Comparison of ENCODE assay signal across 9 mouse cellular contexts in the genomic region with DNA sequence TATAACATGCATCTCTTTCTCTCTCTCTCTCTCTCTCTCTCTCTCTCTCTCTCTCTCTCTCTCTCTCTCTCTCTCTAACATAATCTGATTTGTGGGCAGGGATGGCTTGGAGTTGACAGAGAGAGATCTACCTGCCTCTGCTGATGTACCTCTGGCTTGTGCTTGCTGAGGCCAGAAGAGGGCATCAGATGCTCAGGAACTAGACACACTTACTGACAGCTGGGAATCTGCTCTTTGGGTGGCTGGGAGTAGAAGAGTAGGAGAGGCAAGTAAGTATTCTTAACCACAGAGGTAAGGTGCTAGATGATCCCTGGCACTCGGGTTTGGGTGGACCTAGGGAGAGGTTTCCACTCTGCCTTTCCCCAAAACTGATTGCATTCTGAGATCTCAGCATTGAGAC. TPM values are rescaled to one million over a fixed set of nuclear protein-coding genes. Genes with fewer than 3 reads are reported as not detected.
DNase-seq lines count a peak whose midpoint lies in the region; ATAC-seq and TF ChIP-seq lines count a peak whose summit lies in the region.
"Had no signal": no experiment of that assay in that cellular context is flagged by ENCODE, and none has a peak within 500 bp of the region (broad histone marks: within the 10 kb centered on the region; RNA-seq: fewer than 3 reads in every experiment).

No protein-coding gene starts in this region.

- TF ChIP-seq POLR2A in embryonic fibroblast, embryonic 13.5 days (IDR thresholded peaks at IDR 0.05; ENCODE audit: low read depth, low read length) = no peak

- 71% methylated on average over 1 of the region's 1 CpGs for WGBS in heart, embryonic 10.5 days
- WGBS in midbrain, postnatal 0 days = 79% methylated on average over 1 of the region's 1 CpGs
- WGBS in midbrain, embryonic 13.5 days = 83% methylated on average over 1 of the region's 1 CpGs
- 85% methylated on average over 1 of the region's 1 CpGs for WGBS in hindbrain, embryonic 14.5 days
- WGBS in forebrain, embryonic 16.5 days = 90% methylated on average over 1 of the region's 1 CpGs

- no peaks in the 10 kb centered on the region for H3K36me3 ChIP-seq in heart, embryonic 10.5 days
- no peaks in the 10 kb centered on the region for H3K36me3 ChIP-seq in midbrain, postnatal 0 days (ENCODE audit: insufficient read depth, low read length)
- no peaks in the 10 kb centered on the region for H3K36me3 ChIP-seq in midbrain, embryonic 13.5 days
- H3K36me3 ChIP-seq in hindbrain, embryonic 14.5 days (replicated peaks; ENCODE audit: control insufficient read depth, insufficient read depth) = no peaks in the 10 kb centered on the region
- no peaks in the 10 kb centered on the region for H3K36me3 ChIP-seq in forebrain, embryonic 16.5 days (ENCODE audit: control insufficient read depth, insufficient read depth)

- peaks cover 12% of the 10 kb centered on the region; the same call in 1 of the 2 replicates for H3K4me1 ChIP-seq in heart, embryonic 10.5 days
- H3K4me1 ChIP-seq in midbrain, postnatal 0 days (ENCODE audit: insufficient read depth, low read length) = no peaks in the 10 kb centered on the region
- peaks cover 31% of the 10 kb centered on the region for H3K4me1 ChIP-seq in midbrain, embryonic 13.5 days (replicated peaks)
- H3K4me1 ChIP-seq in embryonic fibroblast, embryonic 13.5 days (ENCODE audit: control insufficient read depth, insufficient read depth, low read length) = no peaks in the 10 kb centered on the region
- peaks cover 17% of the 10 kb centered on the region for H3K4me1 ChIP-seq in hindbrain, embryonic 14.5 days (replicated peaks; ENCODE audit: control insufficient read depth, insufficient read depth, low read length)
- peaks cover 17% of the 10 kb centered on the region for H3K4me1 ChIP-seq in forebrain, embryonic 16.5 days (replicated peaks; ENCODE audit: control insufficient read depth, insufficient read depth, low read length)

- no peak overlapping the region for H3K4me2 ChIP-seq in midbrain, postnatal 0 days (ENCODE audit: low read depth, low read length, poor library complexity, severe bottlenecking)
- H3K4me2 ChIP-seq in midbrain, embryonic 13.5 days (replicated peaks) = no peak overlapping the region
- no peak overlapping the region for H3K4me2 ChIP-seq in hindbrain, embryonic 14.5 days (replicated peaks)
- no peak overlapping the region for H3K4me2 ChIP-seq in forebrain, embryonic 16.5 days (ENCODE audit: low read length)

- H3K27ac ChIP-seq in heart, embryonic 10.5 days = no peak overlapping the region
- H3K27ac ChIP-seq in midbrain, postnatal 0 days (ENCODE audit: low read depth, low read length) = no peak overlapping the region
- H3K27ac ChIP-seq in midbrain, embryonic 13.5 days = no peak overlapping the region
- no peak overlapping the region for H3K27ac ChIP-seq in embryonic fibroblast, embryonic 13.5 days (ENCODE audit: insufficient read depth, low read length)
- H3K27ac ChIP-seq in hindbrain, embryonic 14.5 days = no peak overlapping the region
- H3K27ac ChIP-seq in forebrain, embryonic 16.5 days (ENCODE audit: low read length) = no peak overlapping the region

- no peak overlapping the region for H3K9ac ChIP-seq in midbrain, postnatal 0 days (replicated peaks; ENCODE audit: low read length, poor library complexity, severe bottlenecking)
- H3K9ac ChIP-seq in midbrain, embryonic 13.5 days (replicated peaks) = no peak overlapping the region
- no peak overlapping the region for H3K9ac ChIP-seq in hindbrain, embryonic 14.5 days
- H3K9ac ChIP-seq in forebrain, embryonic 16.5 days (replicated peaks; ENCODE audit: low read depth, low read length) = no peak overlapping the region

- no peak overlapping the region for H3K4me3 ChIP-seq in heart, embryonic 10.5 days
- H3K4me3 ChIP-seq in midbrain, postnatal 0 days (ENCODE audit: low read depth, low read length) = no peak overlapping the region
- H3K4me3 ChIP-seq in midbrain, embryonic 13.5 days (replicated peaks) = no peak overlapping the region
- no peak overlapping the region for H3K4me3 ChIP-seq in embryonic fibroblast, embryonic 13.5 days (ENCODE audit: insufficient read depth, low read length)
- no peak overlapping the region for H3K4me3 ChIP-seq in hindbrain, embryonic 14.5 days (replicated peaks; ENCODE audit: low read length)
- no peak overlapping the region for H3K4me3 ChIP-seq in forebrain, embryonic 16.5 days (replicated peaks; ENCODE audit: low read length)

- peak; percentile 51 for TF ChIP-seq CTCF in midbrain, postnatal 0 days (IDR thresholded peaks at IDR 0.05)
- TF ChIP-seq CTCF in embryonic fibroblast, embryonic 13.5 days (IDR thresholded peaks at IDR 0.05; ENCODE audit: borderline replicate concordance, insufficient read depth, low read length) = peak; percentile 74; the same call in 1 of the 2 replicates

- no peaks in the 10 kb centered on the region for H3K27me3 ChIP-seq in heart, embryonic 10.5 days (ENCODE audit: insufficient read depth, poor library complexity, severe bottlenecking)
- no peaks in the 10 kb centered on the region for H3K27me3 ChIP-seq in midbrain, postnatal 0 days (ENCODE audit: insufficient read depth, low read length)
- no peaks in the 10 kb centered on the region for H3K27me3 ChIP-seq in midbrain, embryonic 13.5 days
- H3K27me3 ChIP-seq in hindbrain, embryonic 14.5 days (ENCODE audit: control insufficient read depth, insufficient read depth, low read length) = no peaks in the 10 kb centered on the region
- no peaks in the 10 kb centered on the region for H3K27me3 ChIP-seq in forebrain, embryonic 16.5 days (replicated peaks; ENCODE audit: control insufficient read depth, insufficient read depth, low read length)

- peak; percentile 89 for DNase-seq in heart, adult 11 months
- no peak for DNase-seq in heart, embryonic 10.5 days (ENCODE audit: low spot score)
- DNase-seq in midbrain, postnatal 0 days (ENCODE audit: low spot score) = no peak
- peak; percentile 45 for DNase-seq in thymus, postnatal 4 days
- DNase-seq in hindbrain, embryonic 14.5 days (ENCODE audit: low spot score) = no peak
- DNase-seq: right cerebral cortex, postnatal 25 days had no signal

- ATAC-seq in midbrain, postnatal 0 days (ENCODE audit: low FRiP score) = no peak
- ATAC-seq in midbrain, embryonic 13.5 days = no peak
- ATAC-seq in hindbrain, embryonic 14.5 days (ENCODE audit: low FRiP score) = no peak
- ATAC-seq in forebrain, embryonic 16.5 days = no peak

- no peaks in the 10 kb centered on the region for H3K9me3 ChIP-seq in heart, embryonic 10.5 days
- no peaks in the 10 kb centered on the region for H3K9me3 ChIP-seq in midbrain, postnatal 0 days (ENCODE audit: low read length)
- H3K9me3 ChIP-seq in midbrain, embryonic 13.5 days = no peaks in the 10 kb centered on the region
- H3K9me3 ChIP-seq in hindbrain, embryonic 14.5 days (ENCODE audit: control insufficient read depth, low read length) = no peaks in the 10 kb centered on the region
- no peaks in the 10 kb centered on the region for H3K9me3 ChIP-seq in forebrain, embryonic 16.5 days (ENCODE audit: control insufficient read depth, low read length)

RNA-seq across cellular contexts. Expression of a gene that starts 29.5 kb away (rescaled TPM):
- polyA plus RNA-seq in heart, embryonic 10.5 days (2016; fragmentation: Nextera tagmentation; extraction: Ambion mirVana) = 37.0 and 39.8 TPM in 2 replicates
- total RNA-seq in midbrain, postnatal 0 days (2014; rRNA removed) = 18.0 and 27.6 TPM in 2 replicates
- 16.4 and 19.3 TPM in 2 replicates for polyA plus RNA-seq in midbrain, postnatal 0 days (2015; fragmentation: Nextera tagmentation; extraction: Ambion mirVana)
- polyA plus RNA-seq in midbrain, embryonic 13.5 days (2015; fragmentation: Nextera tagmentation; extraction: Ambion mirVana) = 53.7 and 54.5 TPM in 2 replicates
- 9.7 and 14.4 TPM in 2 replicates for polyA plus RNA-seq in embryonic fibroblast, embryonic 13.5 days (2011; ENCODE audit: insufficient read length, low read depth, missing spikeins)
- 24.4 and 27.2 TPM in 2 replicates for polyA plus RNA-seq in hindbrain, embryonic 14.5 days (2014; fragmentation: Nextera tagmentation; extraction: Ambion mirVana)
- 36.6 and 37.5 TPM in 2 replicates for polyA plus RNA-seq in forebrain, embryonic 16.5 days (2015; fragmentation: Nextera tagmentation; extraction: Ambion mirVana)

Comparison
In these comparisons a context has a peak if more than half of its experiments do, and no peak if none do; other contexts are left out.
1. DNase-seq: peak in heart, adult 11 months (single experiment) and thymus, postnatal 4 days (single experiment); none in heart, embryonic 10.5 days (single experiment), midbrain, postnatal 0 days (single experiment) and hindbrain, embryonic 14.5 days (single experiment).